Mouse (Mus musculus) adrenal gland, adult 2 months (tissue): ENCODE results near the gene Ace. TPM values are rescaled to one million over a fixed set of nuclear protein-coding genes. Genes with fewer than 3 reads are reported as not detected.

Source experiments
- DNase-seq: peaks from one replicate; pipeline ENCODE4 v3.0.0; 2021
- polyA plus RNA-seq: library from polyadenylated mRNA; depleted of rRNA; stranded (reverse); fragments of >200 nt; gene quantifications from 2 replicates; pipeline ENCODE4 v1.2.3, GENCODE M21; 2012
- total RNA-seq, 2 experiments: library from RNA; stranded (reverse); gene quantifications; 2 replicates each; pipeline ENCODE4 v1.2.3; 2021

The Ace gene
- total and polyA plus RNA-seq, 3 experiments, result 8.3 to 15.9 (median 9.3) TPM

DNA sequence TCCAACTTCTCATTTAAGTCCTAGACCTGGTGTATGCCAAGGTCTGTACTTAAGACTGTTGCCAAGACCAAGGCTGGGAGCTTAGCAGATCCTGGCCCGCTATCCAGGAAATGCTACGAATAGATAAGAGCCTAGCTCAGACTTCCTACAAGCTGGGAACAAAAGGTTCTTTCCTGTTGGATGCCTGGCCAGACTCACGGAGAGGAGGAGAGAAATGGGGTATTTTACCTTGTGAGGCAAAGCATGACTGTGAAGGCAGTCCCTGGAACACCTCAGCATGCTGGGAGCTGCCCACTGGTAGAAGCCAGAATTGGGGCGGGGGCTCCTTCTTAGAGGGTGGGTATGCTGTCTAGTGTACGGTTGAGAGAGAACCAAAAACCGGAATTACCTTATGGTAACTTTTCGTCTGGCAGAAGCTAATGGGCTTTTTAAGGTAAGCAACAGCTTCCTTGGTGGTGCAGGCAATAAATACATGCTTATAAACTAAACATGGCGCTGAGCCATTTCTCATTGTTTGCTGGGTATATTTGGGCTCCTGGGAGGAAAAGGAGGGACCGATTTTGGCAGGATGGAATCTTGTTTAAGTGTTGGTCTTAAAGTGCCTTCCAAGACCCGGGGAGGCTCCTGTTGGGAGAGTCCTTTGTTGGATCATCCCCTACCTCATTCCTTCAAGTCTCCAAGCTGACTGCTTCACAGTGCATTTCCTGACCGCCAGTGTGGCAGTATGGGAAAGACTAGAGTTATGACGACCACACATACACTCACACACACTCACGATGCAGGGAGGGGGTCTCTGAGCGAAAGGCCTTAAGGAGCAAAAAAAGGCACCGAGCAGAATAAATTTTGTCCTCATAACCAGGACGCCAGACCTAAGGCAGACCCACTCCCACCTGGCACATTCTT lies 22.7 kb upstream of the Ace start:
- peak; percentile 52 for DNase-seq

- no peak for DNase-seq
Observed at GRCm38 (mm10) chr11:105946694-105947154, 21.0 kb upstream of the Ace start.

- no peak for DNase-seq
Observed at GRCm38 (mm10) chr11:105948255-105948654, 19.5 kb upstream of the Ace start.

DNA sequence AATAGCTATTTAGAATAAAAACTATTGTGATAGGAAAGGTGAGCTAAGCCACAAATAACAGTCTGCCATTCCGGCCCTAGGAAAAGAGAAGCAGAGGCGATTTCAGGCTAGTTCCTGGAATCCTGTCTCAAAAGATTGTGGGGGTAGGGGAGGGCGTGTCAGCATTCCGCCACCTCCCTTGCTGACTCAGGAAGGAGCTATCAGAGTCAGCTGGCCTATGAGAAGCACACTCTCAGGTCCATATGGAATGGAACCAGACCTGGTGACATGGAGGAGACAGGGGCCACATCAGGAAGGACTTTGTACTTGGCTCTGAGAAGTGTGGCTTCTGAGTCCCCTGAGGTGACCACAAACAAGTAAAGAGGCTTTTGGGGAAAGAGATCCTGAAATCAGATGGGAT lies 17.2 kb upstream of the Ace start:
- no peak for DNase-seq

DNA sequence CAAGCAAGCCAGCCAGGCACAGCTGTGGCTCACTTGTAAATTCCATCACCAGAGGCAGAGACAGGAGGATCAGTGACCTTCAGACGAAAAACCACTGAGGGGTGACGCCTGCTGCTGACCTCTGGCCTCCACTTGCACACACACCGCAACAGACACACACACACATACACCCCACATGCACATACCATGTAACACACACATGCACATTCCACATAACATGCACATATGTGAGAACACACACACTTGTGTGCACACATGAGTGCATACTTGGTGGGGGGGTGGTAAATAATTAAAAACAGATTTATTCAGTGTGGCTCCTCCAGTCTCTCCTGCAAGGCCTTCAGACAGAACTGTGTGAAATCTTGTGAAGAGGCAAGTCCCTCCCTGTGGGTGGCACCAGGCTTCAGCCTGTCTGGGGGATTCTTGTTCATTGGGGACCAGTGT lies 16.1 kb upstream of the Ace start:
- no peak for DNase-seq

DNA sequence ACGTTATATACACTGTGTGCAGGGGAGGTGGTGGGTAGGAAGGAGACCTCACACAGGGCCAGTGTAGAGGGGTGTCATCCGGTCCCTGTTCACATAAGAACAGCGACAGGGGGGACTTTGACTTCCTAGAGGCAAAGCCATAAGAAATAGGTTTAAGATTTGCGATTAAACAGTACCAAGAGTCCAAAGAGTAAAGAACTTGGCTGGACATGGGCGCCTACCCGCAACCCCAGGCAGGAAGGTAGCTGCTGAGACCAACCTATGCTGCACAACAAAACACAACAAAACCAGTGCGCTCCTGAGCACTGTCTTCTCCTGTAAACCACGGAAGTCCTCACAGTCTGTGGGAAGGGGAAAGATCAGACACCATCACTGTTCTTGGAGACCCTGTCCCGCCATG lies 15.6 kb upstream of the Ace start:
- DNase-seq, result no peak

DNA sequence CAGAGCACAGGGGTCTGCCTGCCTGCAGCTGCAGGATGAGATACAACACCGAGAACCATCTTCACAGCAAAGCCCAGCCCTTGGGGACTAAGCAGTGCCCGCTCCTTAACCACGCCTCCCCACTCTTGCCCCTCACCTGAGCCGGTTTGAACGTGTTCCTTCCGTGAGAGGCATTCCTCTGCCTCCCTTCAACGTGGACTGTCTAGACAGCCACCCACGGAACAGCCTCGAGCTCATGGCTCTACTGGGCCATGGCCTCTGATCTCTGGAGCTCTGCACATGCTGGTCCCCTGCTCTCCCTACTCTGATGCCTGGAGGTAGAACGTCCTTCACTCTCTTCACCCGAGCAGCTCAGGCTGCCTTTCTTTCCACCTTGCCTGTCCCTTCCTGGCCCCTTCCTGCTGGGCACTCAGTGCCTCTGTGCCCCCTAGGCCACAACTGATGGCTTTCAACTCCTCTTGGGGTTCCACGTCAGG lies 14.8 kb upstream of the Ace start, which contains the start of gene Cyb561:
Gene Cyb561, minus strand, starts transcription at position 426 of the 476 bp plus-strand sequence.
- DNase-seq, result no peak

DNA sequence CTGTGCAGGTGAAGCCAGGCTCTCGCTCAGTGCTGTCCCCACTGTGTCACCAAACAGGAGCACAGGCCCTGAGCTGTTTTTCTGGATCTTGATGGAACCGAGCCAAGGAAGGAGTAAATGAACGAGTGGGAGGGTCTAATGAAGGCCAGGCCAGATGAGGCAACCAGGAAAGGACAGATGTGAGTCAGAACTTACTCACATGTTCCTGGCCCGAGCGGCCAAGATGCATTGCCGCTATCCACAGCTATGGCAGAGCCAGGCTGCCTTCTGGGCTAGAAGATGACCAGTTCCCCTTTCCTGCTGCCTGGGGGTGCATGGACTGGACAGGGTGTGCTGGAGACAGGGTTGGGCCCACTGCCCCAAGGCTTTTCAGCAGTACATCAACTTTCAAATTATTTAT lies 14.3 kb upstream of the Ace start:
- DNase-seq, result peak; percentile 91

- no peak for DNase-seq
Observed at GRCm38 (mm10) chr11:105955815-105956430, 11.8 kb upstream of the Ace start.

- no peak for DNase-seq
Observed at GRCm38 (mm10) chr11:105957501-105957900, 10.2 kb upstream of the Ace start.

DNA sequence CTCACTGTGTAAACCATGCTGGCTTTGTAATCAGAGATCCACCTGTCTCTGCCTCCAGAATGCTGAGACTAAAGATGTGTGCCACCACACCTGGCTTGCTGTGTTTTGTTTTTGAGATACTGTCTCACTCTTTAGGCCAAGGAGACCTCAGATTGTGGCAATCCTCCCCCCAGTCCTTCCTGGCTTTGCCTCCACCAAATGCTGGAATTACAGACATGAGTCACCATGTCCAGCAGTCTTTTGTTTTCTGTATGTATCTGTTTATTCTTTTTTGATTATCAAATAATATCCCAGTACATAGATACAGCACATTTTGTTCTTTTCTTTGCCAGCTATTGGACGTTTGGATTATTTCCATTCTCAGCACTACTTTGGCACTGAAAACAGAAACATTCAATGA lies 9.2 kb upstream of the Ace start:
- no peak for DNase-seq

DNA sequence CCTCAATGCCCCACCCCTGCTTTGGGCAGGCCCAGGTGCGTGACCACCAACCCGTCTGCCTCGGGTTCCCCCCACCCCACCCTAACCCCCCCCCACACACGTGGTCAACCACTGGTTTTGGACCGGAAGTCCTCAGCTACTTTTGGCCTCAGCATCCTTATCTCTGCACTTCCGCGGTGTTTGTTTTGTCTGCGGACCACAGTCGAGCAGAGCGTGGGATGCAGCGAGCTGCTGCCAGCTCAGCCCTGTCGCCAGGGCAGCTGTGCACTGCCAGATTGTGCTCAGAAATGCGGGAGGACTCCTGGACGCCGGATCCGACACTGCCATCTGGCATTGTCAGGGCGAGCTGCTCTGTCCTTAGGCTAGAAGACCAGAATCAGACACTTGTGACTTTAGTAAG lies 8.4 kb upstream of the Ace start:
- no peak for DNase-seq

GRCm38 (mm10) chr11:105964691-105965090 lies 3.1 kb upstream of the Ace start:
- no peak for DNase-seq

GRCm38 (mm10) chr11:105966288-105966687 lies 1.5 kb upstream of the Ace start:
- no peak for DNase-seq

DNA sequence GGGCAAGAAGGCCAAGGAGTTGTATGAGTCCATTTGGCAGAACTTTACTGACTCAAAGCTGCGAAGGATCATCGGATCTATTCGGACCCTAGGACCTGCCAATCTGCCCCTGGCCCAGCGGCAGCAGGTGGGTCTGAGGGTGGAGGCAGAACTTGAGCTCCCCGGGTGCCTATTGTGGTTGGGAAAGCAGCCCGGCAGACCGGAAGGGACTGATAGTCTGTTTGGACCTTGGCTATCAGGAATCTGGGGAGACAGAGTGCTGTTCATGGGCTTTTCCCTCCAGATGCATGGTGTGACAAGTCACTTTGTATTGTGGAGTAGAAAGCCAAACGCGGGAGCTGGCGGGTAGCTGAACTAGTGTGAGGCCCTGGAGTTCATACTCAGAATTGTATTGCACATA lies 1.2 kb downstream of the Ace start:
- DNase-seq, result no peak

DNA sequence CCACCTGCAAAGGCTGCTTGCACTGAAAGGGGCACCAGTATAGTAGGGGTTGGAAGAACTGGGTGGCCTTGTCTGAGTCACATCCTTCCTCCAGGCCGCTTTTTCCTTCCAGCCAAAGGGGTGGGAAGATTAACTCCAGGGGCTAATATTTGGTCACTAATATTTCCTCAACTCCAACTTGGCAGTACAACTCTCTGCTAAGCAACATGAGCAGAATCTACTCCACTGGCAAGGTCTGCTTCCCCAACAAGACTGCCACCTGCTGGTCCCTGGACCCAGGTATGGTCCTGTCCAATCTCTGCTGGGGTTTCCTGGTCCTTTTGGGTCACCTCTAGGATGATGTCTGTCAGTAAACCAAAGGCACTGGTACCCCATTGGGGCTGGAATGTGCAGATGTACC lies 1.8 kb downstream of the Ace start:
- peak; percentile 66 for DNase-seq

DNA sequence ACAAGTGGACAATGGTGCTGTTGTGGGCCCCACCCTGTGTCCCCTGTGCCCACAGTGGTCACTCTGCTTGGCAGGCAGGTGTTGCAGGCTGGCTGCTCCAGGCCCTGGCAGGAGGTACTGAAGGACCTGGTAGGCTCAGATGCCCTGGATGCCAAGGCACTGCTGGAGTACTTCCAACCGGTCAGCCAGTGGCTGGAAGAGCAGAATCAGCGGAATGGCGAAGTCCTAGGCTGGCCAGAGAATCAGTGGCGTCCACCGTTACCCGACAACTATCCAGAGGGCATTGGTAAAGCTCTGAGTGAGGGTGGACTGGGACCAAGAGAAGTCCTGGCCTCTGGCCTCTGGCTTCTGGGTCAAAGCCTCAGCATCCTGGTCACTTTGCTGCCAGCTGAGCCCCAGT lies 6.8 kb downstream of the Ace start:
- DNase-seq, result peak; percentile 24

DNA sequence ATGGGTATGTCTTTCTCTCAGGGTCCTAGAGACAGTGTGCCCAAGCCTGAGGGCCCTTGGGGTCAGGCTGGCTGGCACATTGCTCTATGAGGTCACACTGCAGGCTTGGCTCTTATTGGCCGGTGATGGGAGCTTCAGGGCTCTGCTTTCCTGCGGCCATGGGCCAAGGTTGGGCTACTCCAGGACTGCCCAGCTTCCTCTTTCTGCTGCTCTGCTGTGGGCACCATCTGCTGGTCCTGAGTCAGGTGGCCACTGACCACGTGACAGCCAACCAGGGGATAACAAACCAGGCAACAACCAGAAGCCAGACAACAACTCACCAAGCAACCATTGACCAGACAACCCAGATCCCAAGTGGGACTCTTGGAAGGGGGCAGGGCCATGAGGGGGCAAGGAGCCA lies 7.3 kb downstream of the Ace start:
- DNase-seq, result no peak

- no peak for DNase-seq
Observed at GRCm38 (mm10) chr11:105975636-105976035, 7.9 kb downstream of the Ace start.

- DNase-seq, result no peak
Observed at GRCm38 (mm10) chr11:105978232-105978631, 10.5 kb downstream of the Ace start.

GRCm38 (mm10) chr11:105978634-105979033 lies 10.9 kb downstream of the Ace start:
- no peak for DNase-seq

- no peak for DNase-seq
Observed at GRCm38 (mm10) chr11:105984452-105984851, 16.7 kb downstream of the Ace start.

DNA sequence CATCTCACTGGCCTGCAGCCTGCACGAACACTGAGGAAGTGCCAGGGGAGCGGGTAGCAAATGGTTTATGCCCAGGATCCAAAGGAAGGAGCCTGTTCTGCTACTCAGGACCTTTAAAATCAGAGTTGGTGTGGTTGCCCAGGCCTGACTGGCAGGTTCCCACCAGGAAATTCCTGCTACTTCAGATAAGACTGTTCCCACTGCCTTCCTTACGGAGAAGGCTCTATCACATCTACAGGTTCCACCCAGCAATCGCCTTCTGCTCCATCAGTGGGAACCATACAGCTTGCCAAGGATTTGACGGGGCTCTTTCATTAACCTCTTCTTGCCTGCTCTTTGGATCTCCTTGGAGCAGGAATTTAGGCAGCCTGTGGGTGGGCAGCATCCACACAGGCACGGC lies 19.7 kb downstream of the Ace start:
- no peak for DNase-seq
